Mouse (Mus musculus) small intestine, adult 2 months (tissue): ENCODE measurements at regions not wholly inside any gene's neighbourhood (a gene's known extent, or its start where the extent isn't known, plus 50 kb on each side); places are given as distances from the start of the nearest gene placed in this dataset.

Experiments
- H3K27ac ChIP-seq: fragments of 200-500 bp; 2 replicates; pipeline ENCODE4 v1.5.1; 2012; ENCODE audit warnings: low read depth, low read length, control low read depth, inconsistent platforms; ENCODE audit not compliant: insufficient read depth
- H3K27me3 ChIP-seq: fragments of 200-500 bp; 2 replicates; pipeline ENCODE4 v1.6.1; 2012; ENCODE audit warnings: mild to moderate bottlenecking, moderate library complexity, low read length, inconsistent platforms; ENCODE audit not compliant: control insufficient read depth, insufficient read depth
- H3K36me3 ChIP-seq: fragments of 200-500 bp; 2 replicates; pipeline ENCODE4 v1.6.1; 2012; ENCODE audit warnings: mild to moderate bottlenecking, low read length, control low read depth, inconsistent platforms; ENCODE audit not compliant: control insufficient read depth, insufficient read depth
- H3K4me1 ChIP-seq: fragments of 200-500 bp; 2 replicates; pipeline ENCODE4 v1.6.1; 2012; ENCODE audit warnings: low read length, inconsistent platforms, mixed read lengths; ENCODE audit not compliant: control insufficient read depth, insufficient read depth, insufficient read length
- H3K4me3 ChIP-seq: fragments of 200-500 bp; 2 replicates; pipeline ENCODE4 v1.5.1; 2012; ENCODE audit warnings: low read depth, mild to moderate bottlenecking, control low read depth, inconsistent platforms, low read length, moderate library complexity
- CTCF ChIP-seq: fragments of 200-500 bp; IDR thresholded peaks from 2 replicates; pipeline ENCODE4 v1.5.1; 2012; ENCODE audit warnings: low read depth, mild to moderate bottlenecking, control low read depth, inconsistent platforms, low read length, moderate library complexity, mixed read lengths; ENCODE audit not compliant: insufficient replicate concordance, insufficient read length; ENCODE audit errors: extremely low read depth
- POLR2A ChIP-seq: fragments of 200-500 bp; IDR thresholded peaks from 2 replicates; pipeline ENCODE4 v1.6.1; 2012; ENCODE audit warnings: low read depth, mild to moderate bottlenecking, control low read depth, inconsistent platforms, low read length, moderate library complexity
- WGBS: fragments of 180-500 bp; shearing (Covaris S2); methylation state at CpG from one replicate; pipeline ENCODE4 v1.1.7; 2018; 5-methylcytosine and 5-hydroxymethylcytosine counted together

DNA sequence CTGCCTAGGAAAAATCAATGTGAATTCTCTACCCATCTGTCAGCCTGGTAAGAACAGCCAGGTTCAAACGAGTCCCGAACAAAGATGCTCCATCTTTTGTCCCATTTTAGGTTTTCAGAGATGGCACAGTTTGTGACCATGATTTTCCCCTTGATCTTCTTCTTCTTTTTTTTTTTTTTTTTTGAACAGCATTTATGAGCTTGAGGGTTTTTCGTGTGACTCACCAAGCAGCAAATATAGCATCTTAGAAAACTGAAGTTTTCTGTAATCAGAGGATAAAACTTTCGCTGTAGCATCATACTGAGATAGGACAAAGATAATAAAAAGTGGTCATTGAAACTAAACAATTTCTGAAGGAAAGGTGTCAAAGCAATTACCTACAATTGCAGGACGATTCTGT is 412.6 kb upstream of the Atp2b1 start:
- H3K36me3 ChIP-seq = no peaks in the 10 kb centered on the region
- no peaks in the 10 kb centered on the region for H3K4me1 ChIP-seq
- H3K27ac ChIP-seq = no peak overlapping the region
- TF ChIP-seq CTCF = no peak
- no peak for TF ChIP-seq POLR2A
- H3K27me3 ChIP-seq = no peaks in the 10 kb centered on the region; the same call in 1 of the 2 replicates
- H3K4me3 ChIP-seq = no peak overlapping the region
- 79% methylated on average over 5 of the region's 5 CpGs for WGBS

DNA sequence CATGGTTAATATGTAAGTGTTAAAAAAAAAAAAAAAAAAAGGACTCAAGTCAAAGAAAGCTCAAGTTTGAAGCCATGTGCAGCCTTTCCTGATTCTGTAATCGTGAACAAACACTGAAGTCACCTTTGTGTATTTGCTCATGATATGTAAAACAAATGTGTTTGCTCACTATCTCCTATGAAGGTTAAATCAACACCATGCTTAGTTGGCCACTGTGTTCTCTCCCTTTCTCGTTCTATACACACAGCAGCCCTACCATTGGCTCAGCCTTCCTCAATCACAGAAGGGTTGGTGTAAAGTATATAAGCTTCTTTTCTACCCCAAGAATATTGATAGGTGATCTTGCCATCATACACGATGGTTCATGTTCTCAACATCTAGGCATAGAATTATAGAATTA is 409.7 kb upstream of the Atp2b1 start:
- TF ChIP-seq CTCF (no peak), POLR2A (no peak)
- Histone ChIP-seq H3K4me1 (no peaks in the 10 kb centered on the region), H3K27me3 (no peaks in the 10 kb centered on the region; the same call in 1 of the 2 replicates), H3K27ac (no peak overlapping the region), H3K4me3 (no peak overlapping the region), H3K36me3 (no peaks in the 10 kb centered on the region)
- 30% methylated on average over 3 of the region's 3 CpGs for WGBS

DNA sequence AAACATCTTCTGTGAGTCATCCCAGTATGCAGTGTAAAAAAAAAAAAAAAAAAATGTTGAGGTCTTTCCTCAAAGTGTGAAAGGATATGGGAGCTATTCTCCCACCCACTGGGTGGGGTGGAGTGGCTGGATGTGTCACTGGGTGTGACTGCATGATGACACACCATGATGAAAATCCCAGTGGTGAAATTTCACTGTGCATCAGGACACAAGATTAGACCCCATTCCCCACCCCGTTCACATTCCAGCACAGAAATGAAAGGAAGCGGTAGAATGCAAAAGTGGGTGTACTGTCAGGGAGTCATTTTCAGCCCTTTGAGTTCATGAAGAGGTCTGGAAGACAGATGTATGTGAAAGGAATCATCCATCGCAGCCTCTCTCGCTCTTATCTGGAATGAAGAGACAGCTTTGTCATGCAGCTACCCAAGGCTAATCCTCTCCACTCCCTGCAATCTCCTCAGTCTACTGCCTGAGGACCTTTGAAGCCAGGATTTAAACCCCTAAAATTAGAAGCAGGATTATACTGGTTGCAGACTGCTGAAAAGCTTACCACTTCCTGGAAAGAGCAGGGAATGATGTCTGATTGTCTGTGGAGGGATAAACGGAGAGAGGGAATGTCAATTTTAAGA is 405.6 kb upstream of the Atp2b1 start:
- TF ChIP-seq CTCF = no peak
- no peak for TF ChIP-seq POLR2A
- Histone ChIP-seq H3K4me3 (no peak overlapping the region), H3K27me3 (no peaks in the 10 kb centered on the region), H3K27ac (no peak overlapping the region), H3K4me1 (no peaks in the 10 kb centered on the region), H3K36me3 (no peaks in the 10 kb centered on the region)
- 65% methylated on average over 5 of the region's 5 CpGs for WGBS

DNA sequence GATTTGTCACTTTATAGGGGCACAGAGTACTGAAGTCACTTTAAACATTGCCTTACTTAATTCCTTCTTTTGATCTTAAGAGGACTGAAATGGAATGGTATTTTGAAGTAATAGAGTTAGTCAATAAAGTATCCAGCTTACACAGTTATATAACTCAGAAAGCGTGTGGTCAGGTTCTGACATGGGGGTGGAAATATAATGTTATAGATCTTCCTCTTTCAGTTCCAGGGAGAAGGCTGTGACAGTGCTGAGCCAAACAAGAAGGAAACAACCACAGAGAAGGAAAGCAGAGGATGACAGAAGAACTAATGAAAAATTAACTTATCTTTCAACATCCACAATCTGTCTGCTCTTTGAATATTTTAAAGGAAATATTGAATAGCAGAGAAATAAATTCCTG is 399.4 kb upstream of the Atp2b1 start:
- Histone ChIP-seq H3K27me3 (no peaks in the 10 kb centered on the region), H3K4me1 (no peaks in the 10 kb centered on the region), H3K36me3 (no peaks in the 10 kb centered on the region), H3K4me3 (no peak overlapping the region), H3K27ac (no peak overlapping the region)
- no peak for TF ChIP-seq POLR2A
- TF ChIP-seq CTCF = no peak
- WGBS = 80% methylated on average over 1 of the region's 1 CpGs

DNA sequence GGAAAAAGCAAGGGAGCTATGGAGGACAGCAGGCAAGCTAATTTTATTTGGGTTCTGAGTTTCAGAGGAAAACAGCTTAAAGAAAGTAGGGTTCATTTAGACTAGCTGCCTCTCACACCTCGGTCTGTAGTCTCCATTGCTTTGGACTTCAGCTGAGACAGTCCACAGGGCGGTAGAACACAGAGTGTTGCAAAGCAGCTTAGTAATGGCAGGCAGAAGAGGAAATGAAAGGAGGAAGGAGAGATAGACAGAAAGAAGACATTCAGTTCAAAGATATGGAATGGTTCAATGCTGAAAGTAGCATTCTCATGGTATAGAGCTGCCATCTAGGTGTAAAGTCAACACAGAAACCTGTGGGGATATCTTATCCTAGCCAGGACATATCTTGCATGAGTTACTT is 396.6 kb upstream of the Atp2b1 start:
- Histone ChIP-seq H3K27ac (no peak overlapping the region), H3K4me3 (no peak overlapping the region), H3K27me3 (no peaks in the 10 kb centered on the region), H3K36me3 (no peaks in the 10 kb centered on the region), H3K4me1 (no peaks in the 10 kb centered on the region)
- no peak for TF ChIP-seq CTCF
- TF ChIP-seq POLR2A = no peak
- WGBS = 85% methylated on average over 2 of the region's 2 CpGs

GRCm38 (mm10) chr10:98529565-98529964 is 384.6 kb upstream of the Atp2b1 start:
- Histone ChIP-seq H3K4me3 (no peak overlapping the region), H3K27ac (no peak overlapping the region), H3K4me1 (no peaks in the 10 kb centered on the region), H3K36me3 (no peaks in the 10 kb centered on the region), H3K27me3 (no peaks in the 10 kb centered on the region)
- WGBS = 79% methylated on average over 4 of the region's 4 CpGs
- TF ChIP-seq POLR2A (no peak), CTCF (no peak)

DNA sequence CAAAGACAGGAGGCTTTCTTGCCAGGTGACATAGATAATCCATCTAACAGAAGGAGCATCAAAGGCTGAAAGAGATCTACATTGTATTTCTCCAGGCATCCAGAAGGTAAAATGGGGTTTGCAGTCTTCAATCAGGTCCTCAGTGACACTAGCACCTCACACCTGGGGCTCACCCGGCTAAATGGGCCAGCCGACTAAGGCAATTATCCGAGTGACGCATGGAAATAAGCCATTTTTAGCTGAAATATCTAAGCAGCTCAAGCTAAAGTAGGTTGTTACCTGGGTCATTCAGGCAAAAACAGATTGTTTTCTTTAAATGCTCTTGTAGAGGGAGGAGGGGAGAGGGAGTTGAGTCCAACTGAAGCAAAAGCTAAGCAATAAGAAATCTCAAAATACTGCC is 382.8 kb upstream of the Atp2b1 start:
- Histone ChIP-seq H3K27me3 (no peaks in the 10 kb centered on the region), H3K36me3 (no peaks in the 10 kb centered on the region), H3K4me1 (no peaks in the 10 kb centered on the region), H3K27ac (no peak overlapping the region), H3K4me3 (no peak overlapping the region)
- 95% methylated on average over 4 of the region's 4 CpGs for WGBS
- TF ChIP-seq POLR2A = no peak
- no peak for TF ChIP-seq CTCF
